Mouse (Mus musculus): Measurements from ENCODE around the gene Soat2.
"Not testable (repeated sequence)": the region's sequence is repeated elsewhere in the genome, so short reads cannot be mapped to it uniquely, and the experiment has no call there.

The Soat2 gene

GRCm38 (mm10) chr15:102146089-102146488, 4.2 kb upstream of the Soat2 start:
- in situ Hi-C loops (cut with MboI, MseI) = no loop called here

- in situ Hi-C loops (cut with MboI, MseI) = no loop called here
These were observed 3.4 kb upstream of the Soat2 start for GRCm38 (mm10) chr15:102146882-102147281.

- in situ Hi-C loops (cut with MboI, MseI) = no loop called here
These were observed 2.5 kb upstream of the Soat2 start for GRCm38 (mm10) chr15:102147674-102148402.

DNA sequence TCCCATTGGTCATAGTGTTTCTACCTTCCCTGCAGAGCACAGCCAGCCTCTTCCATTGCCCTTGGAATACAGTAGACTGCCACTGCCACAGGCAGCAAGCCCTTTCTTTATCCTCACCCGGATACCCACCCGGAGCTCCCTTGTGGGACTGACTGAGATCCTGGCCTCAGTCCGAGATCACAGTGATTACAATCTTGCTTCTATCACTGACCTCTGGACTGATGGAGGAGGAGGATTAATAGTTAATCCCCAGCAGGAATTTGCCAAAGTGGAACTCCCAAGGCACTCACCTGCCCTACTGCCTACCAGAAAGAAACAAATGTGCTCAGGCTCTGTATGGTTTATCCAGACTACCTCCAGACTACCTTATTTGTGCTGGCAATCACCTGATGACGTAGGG, 765 bp upstream of the Soat2 start:
- in situ Hi-C loops (cut with MboI, MseI) = no loop called here

DNA sequence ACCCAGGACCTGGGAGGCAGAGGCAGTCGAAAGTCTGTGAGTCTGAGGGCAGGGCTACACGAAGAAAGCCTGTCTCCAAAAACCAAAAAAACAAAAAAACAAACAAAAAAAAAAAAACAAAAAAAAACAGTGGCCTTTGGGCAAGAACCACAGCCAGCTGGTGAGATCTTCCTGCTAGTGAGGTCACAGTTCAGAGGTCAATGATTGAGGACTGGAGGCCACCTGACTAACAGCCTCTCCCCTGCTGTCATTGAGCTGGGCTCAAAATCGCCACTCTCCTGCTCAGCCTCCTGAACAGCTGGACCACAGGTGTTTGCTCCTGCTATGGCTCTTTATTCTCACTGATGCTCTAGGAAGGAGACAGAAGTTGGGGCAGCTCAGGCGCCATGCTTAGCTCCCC, 2.3 kb downstream of the Soat2 start:
- in situ Hi-C loops (cut with MboI, MseI) = no loop called here

DNA sequence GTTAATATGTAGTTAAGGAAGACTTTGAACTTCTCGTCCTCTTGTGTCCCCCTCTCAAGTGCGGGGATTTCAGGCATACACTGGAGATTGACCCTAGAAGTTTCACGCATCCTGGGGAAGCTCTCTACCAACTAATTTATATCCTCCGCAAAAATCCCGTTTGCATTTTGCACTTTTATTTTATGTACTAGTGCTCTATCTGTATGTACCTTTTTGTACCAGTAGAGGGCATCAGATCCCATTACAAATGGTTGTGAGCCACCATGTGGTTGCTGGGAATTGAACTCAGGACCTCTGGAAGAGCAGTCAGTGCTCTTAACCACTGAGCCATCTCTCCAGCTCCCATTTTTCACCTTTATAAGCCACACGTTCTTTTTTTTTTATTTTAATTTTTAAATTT, 4.7 kb downstream of the Soat2 start:
- in situ Hi-C loops (cut with MboI, MseI) = not testable (repeated sequence)

- in situ Hi-C loops (cut with MboI, MseI) = no loop called here
These were observed 6.5 kb downstream of the Soat2 start for GRCm38 (mm10) chr15:102156836-102157235.

- in situ Hi-C loops (cut with MboI, MseI) = loop anchor here (10.0 kb wide), 1 partner anchor 1216 kb away; no protein-coding TSS in a partner anchor
These were observed 10.2 kb downstream of the Soat2 start for GRCm38 (mm10) chr15:102160415-102161060.

DNA sequence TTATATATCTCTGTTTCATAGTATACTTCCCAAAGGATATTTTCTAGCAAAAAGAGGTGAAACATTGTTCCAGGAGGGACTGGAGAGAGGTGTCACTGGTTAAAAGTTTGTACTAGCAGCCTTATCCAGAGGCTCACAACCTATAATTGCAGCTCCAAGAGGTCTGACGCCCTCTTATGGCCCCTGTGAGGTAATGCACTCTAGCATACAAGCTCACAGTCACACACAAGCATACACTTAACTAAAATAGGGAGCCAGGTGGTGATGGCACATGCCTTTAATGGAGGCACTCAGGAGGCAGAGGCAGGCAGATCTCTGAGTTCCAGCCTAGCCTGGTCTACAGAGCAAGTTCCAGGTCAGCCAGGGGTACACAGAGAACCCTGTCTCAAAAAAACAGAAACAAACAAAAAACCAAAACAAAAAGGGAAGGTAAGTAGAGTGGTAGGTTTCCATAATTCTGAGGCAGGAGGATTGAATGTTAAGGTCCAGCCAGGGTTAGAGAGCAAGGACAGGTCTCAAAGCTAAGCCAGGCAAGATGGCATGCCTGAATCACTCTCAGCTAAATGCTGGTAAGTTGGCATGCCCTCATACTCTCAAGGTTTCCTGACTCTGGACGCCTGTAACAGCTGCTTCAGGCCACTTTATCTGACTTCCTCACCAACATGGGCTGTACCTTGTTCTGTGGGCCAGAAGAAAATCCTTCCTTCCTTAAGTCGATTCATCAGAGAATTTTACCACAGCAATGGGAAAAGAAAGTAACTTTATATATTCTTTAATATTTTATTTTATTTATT, 13.8 kb downstream of the Soat2 start:
- in situ Hi-C loops (cut with MboI, MseI) = loop anchor here (10.0 kb wide), 1 partner anchor 1219 kb away; no protein-coding TSS in a partner anchor

GRCm38 (mm10) chr15:102165468-102166100, 15.3 kb downstream of the Soat2 start:
- in situ Hi-C loops (cut with MboI, MseI) = loop anchor here (10.0 kb wide), 1 partner anchor 1221 kb away; no protein-coding TSS in a partner anchor

DNA sequence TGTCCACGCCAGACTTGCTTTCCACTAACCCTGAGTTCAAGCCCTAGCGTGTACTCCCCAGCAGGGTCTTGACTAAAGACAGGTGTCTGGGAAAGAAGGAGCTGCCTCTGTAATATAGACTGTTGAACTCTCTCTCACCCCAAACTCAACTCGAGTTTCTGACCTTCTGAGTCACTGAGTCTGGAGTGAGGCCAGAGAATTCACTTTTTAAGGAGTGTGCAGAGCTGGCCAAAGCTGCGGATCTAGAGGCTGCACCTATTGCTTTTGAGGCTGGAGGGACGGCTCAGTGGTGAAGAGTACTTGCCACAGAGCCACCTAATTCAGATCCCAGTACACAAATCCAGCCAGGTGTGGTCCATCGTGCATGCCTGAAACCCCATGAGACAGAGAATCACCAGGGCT, 17.3 kb downstream of the Soat2 start:
- in situ Hi-C loops (cut with MboI, MseI) = loop anchor here (10.0 kb wide), 1 partner anchor 1223 kb away; no protein-coding TSS in a partner anchor

- in situ Hi-C loops (cut with MboI, MseI) = loop anchor here (10.0 kb wide), 1 partner anchor 1224 kb away; no protein-coding TSS in a partner anchor
These were observed 18.7 kb downstream of the Soat2 start for GRCm38 (mm10) chr15:102169064-102169463.

DNA sequence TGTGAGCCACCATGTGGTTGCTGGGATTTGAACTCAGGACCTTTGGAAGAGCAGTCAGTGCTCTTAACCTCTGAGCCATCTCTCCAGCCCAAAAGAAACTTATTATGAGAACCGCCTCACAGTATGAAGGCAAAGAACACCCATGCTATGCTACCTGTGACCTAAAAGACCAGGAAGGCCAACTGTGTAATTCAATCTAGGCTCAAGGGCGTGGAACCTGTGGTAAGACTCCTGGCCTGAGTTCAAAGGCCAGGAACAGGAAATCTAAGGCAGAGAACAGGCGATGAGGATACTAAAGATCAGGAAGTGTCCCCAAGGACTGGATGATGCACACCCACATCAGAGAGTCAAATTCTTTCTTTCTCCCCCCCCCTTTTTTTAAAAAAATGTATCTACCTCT, 23.3 kb downstream of the Soat2 start:
- in situ Hi-C loops (cut with MboI, MseI) = no loop called here

DNA sequence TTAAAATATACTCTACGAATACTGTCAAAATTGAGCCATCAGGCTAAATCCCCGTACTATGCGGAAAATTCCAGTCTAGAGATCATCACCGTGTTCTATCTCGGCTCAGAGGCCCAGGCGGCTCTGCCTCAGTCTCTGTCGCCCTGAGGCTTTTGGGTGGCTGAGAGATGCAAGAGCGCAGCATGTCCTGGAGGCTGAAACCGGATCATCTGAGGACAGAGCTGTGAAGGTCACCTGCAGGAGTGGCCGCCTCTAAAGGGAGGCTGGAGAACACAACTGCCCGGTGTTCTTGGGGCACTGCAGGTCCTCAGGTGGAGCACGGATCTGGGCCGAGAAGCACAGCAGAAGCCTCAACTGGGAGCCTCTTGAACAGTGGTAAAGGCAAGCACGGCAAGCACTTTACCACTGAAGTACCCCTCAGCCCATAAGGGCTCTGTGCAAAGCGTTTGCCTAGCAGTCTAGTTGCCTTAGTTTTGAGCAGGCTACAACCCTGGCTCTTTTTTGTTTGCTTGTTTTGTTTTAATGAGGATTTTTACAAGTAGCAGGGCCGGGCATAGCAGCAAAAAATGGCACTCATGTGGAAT, 25.5 kb downstream of the Soat2 start:
- in situ Hi-C loops (cut with MboI, MseI) = loop anchor here (5.0 kb wide), 1 partner anchor 51 kb away; no protein-coding TSS in a partner anchor

GRCm38 (mm10) chr15:102176571-102177316, 26.4 kb downstream of the Soat2 start:
- in situ Hi-C loops (cut with MboI, MseI) = loop anchor here (5.0 kb wide), 1 partner anchor 51 kb away; no protein-coding TSS in a partner anchor

- in situ Hi-C loops (cut with MboI, MseI) = loop anchor here (5.0 kb wide), 1 partner anchor 50 kb away; no protein-coding TSS in a partner anchor
These were observed 27.1 kb downstream of the Soat2 start for GRCm38 (mm10) chr15:102177417-102177816.

GRCm38 (mm10) chr15:102178279-102178678, 28.0 kb downstream of the Soat2 start:
- in situ Hi-C loops (cut with MboI, MseI) = loop anchor here (5.0 kb wide), 1 partner anchor 49 kb away; no protein-coding TSS in a partner anchor

GRCm38 (mm10) chr15:102179106-102179505, 28.8 kb downstream of the Soat2 start:
- in situ Hi-C loops (cut with MboI, MseI) = loop anchor here (5.0 kb wide), 1 partner anchor 48 kb away; no protein-coding TSS in a partner anchor

GRCm38 (mm10) chr15:102179924-102180323, 29.6 kb downstream of the Soat2 start:
- in situ Hi-C loops (cut with MboI, MseI) = loop anchor here (5.0 kb wide), 1 partner anchor 47 kb away; no protein-coding TSS in a partner anchor

- in situ Hi-C loops (cut with MboI, MseI) = no loop called here
These were observed 32.8 kb downstream of the Soat2 start for GRCm38 (mm10) chr15:102183076-102183475.

Measured in regulatory T cell (primary cell).